Mouse (Mus musculus) embryonic facial prominence, embryonic 11.5 days (tissue): ENCODE measurements around the gene Tank. TPM values are rescaled to one million over a fixed set of nuclear protein-coding genes. Genes with fewer than 3 reads are reported as not detected.

ENCODE experiments used
- ATAC-seq: fragments of 200-750 bp; cut with Nextera tagmentation; replicated peaks from 2 replicates; pipeline ENCODE4 v1.8.0; 2017; ENCODE audit warnings: low read depth; ENCODE audit not compliant: insufficient number of reproducible peaks, low FRiP score, low TSS enrichment
- DNase-seq: peaks from one replicate; pipeline ENCODE4 v3.0.0-alpha.2; 2015; ENCODE audit warnings: low spot score
- H3K27ac ChIP-seq: fragments of 300-500 bp; sonication (generic); replicated peaks from 2 replicates; pipeline ENCODE4 v1.5.1; 2014; ENCODE audit warnings: mild to moderate bottlenecking, low read depth, low read length, control low read depth
- H3K27me3 ChIP-seq: fragments of 300-500 bp; sonication (generic); 2 replicates; pipeline ENCODE4 v1.6.1; 2014; ENCODE audit warnings: mild to moderate bottlenecking, low read length, moderate library complexity, mixed read lengths; ENCODE audit not compliant: control insufficient read depth, insufficient read depth
- H3K36me3 ChIP-seq: fragments of 300-500 bp; sonication (generic); replicated peaks from 2 replicates; pipeline ENCODE4 v1.6.1; 2014; ENCODE audit warnings: low read depth, mild to moderate bottlenecking, low read length, moderate library complexity, mixed read lengths; ENCODE audit not compliant: control insufficient read depth, insufficient read depth
- H3K4me1 ChIP-seq: fragments of 300-500 bp; sonication (generic); 2 replicates; pipeline ENCODE4 v1.6.1; 2014; ENCODE audit warnings: low read length, mixed read lengths; ENCODE audit not compliant: control insufficient read depth, insufficient read depth
- H3K4me2 ChIP-seq: fragments of 300-500 bp; sonication (generic); 2 replicates; pipeline ENCODE4 v1.6.1; 2014; ENCODE audit warnings: low read depth, mild to moderate bottlenecking, control low read depth, low read length, moderate library complexity
- H3K4me3 ChIP-seq: fragments of 300-500 bp; sonication (generic); 2 replicates; pipeline ENCODE4 v1.5.1; 2014; ENCODE audit warnings: low read depth, low read length, control low read depth
- H3K9ac ChIP-seq: fragments of 300-500 bp; sonication (generic); replicated peaks from 2 replicates; pipeline ENCODE4 v1.6.1; 2014; ENCODE audit warnings: mild to moderate bottlenecking, control low read depth, low read length
- H3K9me3 ChIP-seq: fragments of 300-500 bp; sonication (generic); replicated peaks from 2 replicates; pipeline ENCODE4 v1.6.1; 2016; ENCODE audit warnings: mild to moderate bottlenecking, low read length, inconsistent platforms, mixed read lengths; ENCODE audit not compliant: control insufficient read depth
- WGBS: fragments of 180-500 bp; shearing (Covaris S2); extraction: QIAGEN DNeasy Blood & Tissue Kit; methylation state at CpG from one replicate; pipeline ENCODE4 v1.1.7; 2014; 5-methylcytosine and 5-hydroxymethylcytosine counted together
- polyA plus RNA-seq: library from polyadenylated mRNA; unstranded; fragments of >200 nt; fragmentation: Nextera tagmentation; extraction: Ambion mirVana; gene quantifications from 2 replicates; pipeline ENCODE4 v1.2.1, GENCODE M21; 2014

Tank gene
- polyA plus RNA-seq, 1 experiment from 2014 or later = 38.8 TPM

DNA sequence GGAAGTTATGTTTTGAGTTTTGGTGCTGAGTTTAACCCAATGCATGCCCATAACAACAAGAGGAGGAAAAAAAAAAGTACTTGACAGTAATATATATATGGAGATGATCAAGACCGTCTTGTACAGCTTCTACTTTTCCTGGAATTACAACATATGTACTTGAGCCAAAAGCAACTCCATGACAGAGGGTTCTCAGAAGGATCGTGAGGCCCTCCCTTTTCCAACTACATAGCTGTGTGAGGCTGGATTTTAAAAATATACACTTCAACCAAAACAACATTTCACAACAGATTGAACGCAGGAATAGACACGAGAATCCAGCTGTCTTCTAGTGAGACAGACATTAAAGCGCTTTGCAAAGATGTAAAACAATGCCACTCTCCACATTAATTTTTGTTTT, 26.7 kb upstream of the Tank start:
- no peak for ATAC-seq
- H3K9ac ChIP-seq = no peak overlapping the region
- WGBS = 90% methylated on average over 5 of the region's 5 CpGs
- no peak for DNase-seq
- H3K27ac ChIP-seq = no peak overlapping the region
- no peaks in the 10 kb centered on the region for H3K36me3 ChIP-seq
- H3K4me2 ChIP-seq = no peak overlapping the region
- no peaks in the 10 kb centered on the region for H3K27me3 ChIP-seq
- H3K4me3 ChIP-seq = no peak overlapping the region
- no peaks in the 10 kb centered on the region for H3K9me3 ChIP-seq
- H3K4me1 ChIP-seq = no peaks in the 10 kb centered on the region

DNA sequence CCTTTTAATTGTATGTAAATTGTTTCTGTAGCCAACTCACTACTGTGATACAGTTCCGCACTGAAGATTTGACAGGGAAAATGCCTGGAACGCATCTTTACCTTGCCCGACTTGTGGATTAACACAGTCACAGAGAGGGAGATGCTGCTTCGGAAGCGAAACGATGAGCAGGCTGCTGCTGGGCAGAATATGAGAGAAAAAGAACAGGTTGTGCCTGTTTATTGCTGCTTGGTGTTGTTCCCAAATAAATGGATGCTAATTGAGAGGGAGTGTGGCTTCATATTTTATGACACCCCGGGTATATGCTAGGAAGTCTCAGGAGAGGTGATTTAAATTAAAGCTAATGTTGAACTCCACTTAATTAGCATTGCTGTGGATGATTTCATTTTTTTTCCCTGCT, 23.0 kb upstream of the Tank start:
- H3K4me2 ChIP-seq = no peak overlapping the region
- no peaks in the 10 kb centered on the region for H3K36me3 ChIP-seq
- H3K27ac ChIP-seq = no peak overlapping the region
- WGBS = 90% methylated on average over 7 of the region's 7 CpGs
- no peaks in the 10 kb centered on the region for H3K9me3 ChIP-seq
- DNase-seq (no peak), ATAC-seq (no peak)
- H3K4me3 ChIP-seq = no peak overlapping the region
- no peaks in the 10 kb centered on the region for H3K27me3 ChIP-seq
- H3K9ac ChIP-seq = no peak overlapping the region
- H3K4me1 ChIP-seq = no peaks in the 10 kb centered on the region

DNA sequence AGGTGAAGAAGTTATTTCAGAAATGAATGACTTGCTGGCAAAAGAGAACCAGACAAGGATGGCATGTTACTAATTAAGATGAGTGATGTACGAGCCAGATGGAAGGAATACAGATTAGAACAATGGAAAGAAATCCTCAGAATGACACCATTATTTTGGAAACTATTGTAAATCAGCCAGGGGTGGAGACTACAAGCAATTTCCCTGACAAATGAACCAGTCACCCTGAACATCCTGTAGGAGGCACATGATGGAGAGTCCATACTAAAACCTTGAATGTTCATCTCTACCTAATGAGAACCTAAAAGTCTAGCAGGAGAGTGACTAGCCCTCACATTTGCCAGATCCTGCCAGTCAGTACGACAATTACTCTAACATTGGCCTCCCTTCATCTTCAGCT, 22.6 kb upstream of the Tank start:
- Histone ChIP-seq H3K36me3 (no peaks in the 10 kb centered on the region), H3K27ac (no peak overlapping the region), H3K4me2 (no peak overlapping the region), H3K9me3 (no peaks in the 10 kb centered on the region), H3K4me3 (no peak overlapping the region), H3K27me3 (no peaks in the 10 kb centered on the region), H3K4me1 (no peaks in the 10 kb centered on the region), H3K9ac (no peak overlapping the region)
- 52% methylated on average over 2 of the region's 2 CpGs for WGBS
- DNase-seq (no peak), ATAC-seq (no peak)

DNA sequence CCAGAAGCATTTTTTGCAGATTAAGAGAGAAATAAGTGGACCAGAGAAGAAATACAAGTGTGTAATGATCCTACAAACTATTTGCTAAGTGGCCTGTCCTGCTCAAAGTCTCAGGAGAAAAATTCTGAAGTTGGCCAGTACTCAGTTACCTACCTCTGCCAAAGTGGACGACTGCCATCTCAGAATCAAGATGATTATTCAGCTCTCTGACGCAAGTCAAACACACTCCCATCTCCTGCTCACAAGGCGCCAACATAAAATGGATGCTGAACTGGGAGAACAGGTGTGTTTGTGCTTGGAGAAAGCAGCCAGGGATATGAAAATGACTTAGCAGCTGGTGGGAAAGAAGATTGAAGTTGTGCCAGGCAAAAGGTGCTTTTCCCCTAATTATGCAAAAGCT, 21.7 kb upstream of the Tank start:
- DNase-seq = no peak
- no peak overlapping the region for H3K9ac ChIP-seq
- 86% methylated on average over 3 of the region's 3 CpGs for WGBS
- no peak overlapping the region for H3K4me2 ChIP-seq
- ATAC-seq = no peak
- no peak overlapping the region for H3K27ac ChIP-seq
- H3K9me3 ChIP-seq = no peaks in the 10 kb centered on the region
- H3K27me3 ChIP-seq = no peaks in the 10 kb centered on the region
- no peak overlapping the region for H3K4me3 ChIP-seq
- no peaks in the 10 kb centered on the region for H3K4me1 ChIP-seq
- H3K36me3 ChIP-seq = no peaks in the 10 kb centered on the region

DNA sequence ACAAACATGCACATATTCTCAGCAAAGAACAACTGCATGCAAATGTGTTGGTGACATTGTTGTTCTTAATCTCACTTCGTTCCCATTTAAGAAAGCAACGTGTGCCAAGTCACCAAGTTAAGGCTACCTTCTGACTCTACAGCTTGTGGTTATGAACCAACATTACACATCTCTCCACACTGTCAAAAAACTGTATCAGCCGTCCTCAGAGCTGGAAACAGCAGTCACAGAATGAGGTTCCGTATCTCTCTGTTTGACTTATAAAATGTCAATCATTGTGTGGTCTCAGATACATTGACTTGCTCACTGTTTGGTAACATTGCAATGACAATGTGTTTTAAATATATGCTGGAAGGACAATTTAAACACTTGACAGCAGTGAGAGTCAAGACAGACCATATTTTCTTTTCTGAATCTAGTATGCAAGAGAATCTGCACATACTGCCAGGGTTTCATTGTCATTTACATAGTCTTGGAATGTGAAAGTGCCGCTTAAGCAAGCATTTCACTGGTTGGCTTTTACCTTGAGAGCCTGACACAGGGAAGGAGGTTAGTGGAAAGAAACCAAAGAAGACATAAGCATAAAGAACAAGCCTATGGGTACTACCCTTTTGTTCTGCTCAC, 20.4 kb upstream of the Tank start:
- Histone ChIP-seq H3K27me3 (no peaks in the 10 kb centered on the region), H3K4me1 (no peaks in the 10 kb centered on the region), H3K27ac (no peak overlapping the region), H3K9me3 (no peaks in the 10 kb centered on the region), H3K4me2 (no peak overlapping the region), H3K9ac (no peak overlapping the region), H3K36me3 (no peaks in the 10 kb centered on the region), H3K4me3 (no peak overlapping the region)
- 85% methylated on average over 5 of the region's 5 CpGs for WGBS
- ATAC-seq = no peak
- no peak for DNase-seq

DNA sequence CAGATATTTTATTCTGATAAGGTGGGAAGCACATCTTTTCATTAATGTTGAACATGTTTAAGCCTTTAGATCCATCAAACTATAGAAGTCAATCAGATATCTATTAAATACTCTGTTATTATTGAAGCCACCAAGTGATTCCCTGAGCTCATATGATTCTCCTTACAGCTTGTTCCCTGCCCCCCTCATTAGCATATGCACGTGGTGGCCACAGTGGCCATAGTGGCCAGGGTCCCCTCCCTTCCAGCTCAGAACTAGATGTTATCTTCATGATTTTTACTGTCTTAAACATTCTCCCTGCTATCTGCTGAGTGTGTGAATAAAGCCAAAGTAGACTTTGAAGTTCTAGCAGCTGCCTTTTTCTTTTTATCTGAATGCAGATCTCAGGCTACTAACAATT, 17.3 kb upstream of the Tank start:
- H3K4me3 ChIP-seq = no peak overlapping the region
- 6% methylated on average over 1 of the region's 1 CpGs for WGBS
- no peak overlapping the region for H3K4me2 ChIP-seq
- no peaks in the 10 kb centered on the region for H3K4me1 ChIP-seq
- DNase-seq = no peak
- H3K9me3 ChIP-seq = no peaks in the 10 kb centered on the region
- no peak for ATAC-seq
- no peaks in the 10 kb centered on the region for H3K36me3 ChIP-seq
- no peak overlapping the region for H3K27ac ChIP-seq
- H3K27me3 ChIP-seq = no peaks in the 10 kb centered on the region
- no peak overlapping the region for H3K9ac ChIP-seq

DNA sequence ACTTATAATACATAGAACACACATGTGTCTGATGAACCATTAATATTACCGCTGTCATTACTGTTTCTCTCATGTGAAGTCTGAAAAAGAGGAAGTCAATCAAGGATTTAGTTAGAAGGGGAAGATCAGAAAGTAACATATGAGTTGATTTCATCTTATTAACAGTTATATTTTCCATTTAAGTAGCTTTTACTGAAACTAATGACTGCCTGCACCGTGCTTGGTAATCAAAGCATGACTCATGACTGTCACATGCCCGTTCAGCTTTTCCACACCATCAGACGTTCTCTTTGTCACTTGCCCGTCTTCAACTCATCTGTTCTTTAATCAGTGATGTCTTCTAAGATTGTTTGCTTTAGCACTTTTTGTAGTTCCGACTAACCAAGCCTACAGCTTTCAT, 15.2 kb upstream of the Tank start:
- no peaks in the 10 kb centered on the region for H3K4me1 ChIP-seq
- no peak overlapping the region for H3K4me2 ChIP-seq
- no peak overlapping the region for H3K4me3 ChIP-seq
- no peaks in the 10 kb centered on the region for H3K9me3 ChIP-seq
- 89% methylated on average over 6 of the region's 6 CpGs for WGBS
- no peak for DNase-seq
- no peaks in the 10 kb centered on the region for H3K36me3 ChIP-seq
- no peak overlapping the region for H3K27ac ChIP-seq
- ATAC-seq = no peak
- H3K27me3 ChIP-seq = no peaks in the 10 kb centered on the region
- H3K9ac ChIP-seq = no peak overlapping the region

DNA sequence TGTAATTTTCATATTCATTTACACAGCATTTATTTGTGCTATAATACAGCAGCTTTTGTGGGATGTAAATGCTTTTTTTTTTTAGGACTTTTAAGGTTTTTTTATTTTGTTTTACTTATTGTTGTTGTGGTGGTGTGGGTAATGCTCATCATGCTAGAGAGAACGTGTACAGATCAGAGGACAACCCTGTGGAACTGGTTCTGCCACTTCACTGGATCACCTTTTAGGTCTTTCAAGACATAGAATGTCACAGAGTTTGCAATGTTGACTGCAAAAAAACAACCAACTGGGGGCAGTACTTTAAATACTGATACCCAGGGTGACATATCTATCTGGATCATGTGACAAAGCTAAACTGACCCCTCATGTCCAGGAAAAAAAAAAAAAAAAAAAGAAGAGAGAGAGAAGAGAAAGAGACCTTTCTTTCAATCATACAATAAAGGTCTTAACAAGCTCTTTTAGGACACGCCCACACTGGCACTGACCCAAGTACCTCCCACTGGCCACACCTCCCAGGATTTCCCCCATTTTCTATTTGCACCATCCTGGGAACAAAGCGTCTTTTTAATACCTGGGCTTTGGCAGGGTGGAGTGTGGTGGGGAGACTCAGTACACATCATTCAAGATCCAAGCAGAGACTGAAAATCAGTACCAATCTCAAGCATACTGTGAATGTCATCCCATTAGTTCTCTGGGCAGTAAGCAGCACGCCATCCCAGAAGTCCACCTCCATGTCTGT, 11.2 kb upstream of the Tank start:
- 67% methylated on average over 4 of the region's 4 CpGs for whole genome bisulfite sequencing
- Histone ChIP-seq H3K9me3 (no peaks in the 10 kb centered on the region), H3K4me1 (no peaks in the 10 kb centered on the region), H3K27me3 (no peaks in the 10 kb centered on the region), H3K27ac (no peak overlapping the region), H3K4me2 (no peak overlapping the region), H3K36me3 (no peaks in the 10 kb centered on the region), H3K4me3 (no peak overlapping the region), H3K9ac (no peak overlapping the region)
- ATAC-seq = no peak
- DNase-seq = peak; percentile 50
